Mouse (Mus musculus): ENCODE results near the gene Ppfibp2.

- TF ChIP-seq EP300 (IDR thresholded peaks at IDR 0.05; ENCODE audit: insufficient read depth, low read depth, low read length) (no peak), CTCF (IDR thresholded peaks at IDR 0.05; ENCODE audit: low read depth, low read length) (no peak), POLR2A (IDR thresholded peaks at IDR 0.05; ENCODE audit: insufficient read depth, low read length) (no peak)
Measured at GRCm38 (mm10) chr7:107707650-107708049, 112.6 kb downstream of the Ppfibp2 start.
